Mouse (Mus musculus) heart, postnatal 0 days (tissue): Measurements from ENCODE around the gene Arhgap24. TPM values are rescaled to one million over a fixed set of nuclear protein-coding genes. Genes with fewer than 3 reads are reported as not detected.

Experiments
- ATAC-seq: fragments of 200-750 bp; cut with Nextera tagmentation; 2 replicates; pipeline ENCODE4 v1.8.0; 2017; ENCODE audit warnings: low read depth, moderate number of reproducible peaks, moderate library complexity; ENCODE audit not compliant: insufficient read depth
- DNase-seq: peaks from one replicate; pipeline ENCODE4 v3.0.0-alpha.2; 2016; ENCODE audit warnings: low spot score
- H3K27ac ChIP-seq: fragments of 300-500 bp; sonication (generic); 2 replicates; pipeline ENCODE4 v1.5.1; 2014; ENCODE audit warnings: low read depth, mild to moderate bottlenecking
- H3K27me3 ChIP-seq: fragments of 300-500 bp; sonication (generic); 2 replicates; pipeline ENCODE4 v1.6.1; 2014; ENCODE audit warnings: low read length, mixed read lengths; ENCODE audit not compliant: control insufficient read depth, insufficient read depth
- H3K36me3 ChIP-seq: fragments of 300-500 bp; sonication (generic); replicated peaks from 2 replicates; pipeline ENCODE4 v1.6.1; 2014; ENCODE audit warnings: low read length, mixed read lengths; ENCODE audit not compliant: control insufficient read depth, insufficient read depth
- H3K4me1 ChIP-seq: fragments of 300-500 bp; sonication (generic); 2 replicates; pipeline ENCODE4 v1.6.1; 2014; ENCODE audit warnings: antibody characterized with exemption; ENCODE audit not compliant: control insufficient read depth, insufficient read depth
- H3K4me2 ChIP-seq: fragments of 300-500 bp; sonication (generic); 2 replicates; pipeline ENCODE4 v1.6.1; 2014; ENCODE audit warnings: low read depth, mild to moderate bottlenecking, low read length, moderate library complexity
- H3K4me3 ChIP-seq: fragments of 300-500 bp; sonication (generic); 2 replicates; pipeline ENCODE4 v1.5.1; 2014; ENCODE audit warnings: low read depth, low read length
- H3K9ac ChIP-seq: fragments of 300-500 bp; sonication (generic); replicated peaks from 2 replicates; pipeline ENCODE4 v1.6.1; 2014; ENCODE audit warnings: low read depth, low read length, mixed read lengths
- H3K9me3 ChIP-seq: fragments of 300-500 bp; sonication (generic); replicated peaks from 2 replicates; pipeline ENCODE4 v1.6.1; 2016; ENCODE audit warnings: low read length; ENCODE audit not compliant: control insufficient read depth
- CTCF ChIP-seq: IDR thresholded peaks from 2 replicates; pipeline ENCODE4 v1.5.1; 2016; ENCODE audit warnings: antibody characterized with exemption, control low read depth, low read depth
- EP300 ChIP-seq: IDR thresholded peaks from 2 replicates; pipeline ENCODE4 v1.6.1; 2016; ENCODE audit warnings: antibody characterized with exemption, low read depth
- WGBS: fragments of 180-500 bp; shearing (Covaris S2); extraction: QIAGEN DNeasy Blood & Tissue Kit; methylation state at CpG from one replicate; pipeline ENCODE4 v1.1.7; 2014; 5-methylcytosine and 5-hydroxymethylcytosine counted together
- polyA plus RNA-seq: library from polyadenylated mRNA; unstranded; fragments of >200 nt; fragmentation: Nextera tagmentation; extraction: Ambion mirVana; gene quantifications from 2 replicates; pipeline ENCODE4 v1.2.1, GENCODE M21; 2015
- total RNA-seq: library from RNA; depleted of rRNA; stranded (reverse); fragments of >200 nt; gene quantifications from 2 replicates; pipeline ENCODE4 v1.2.3, GENCODE M21; 2014; ENCODE audit warnings: low replicate concordance

Arhgap24 gene
- total and polyA plus RNA-seq, 2 experiments from 2014 or later: 13.0 to 13.4 TPM

DNA sequence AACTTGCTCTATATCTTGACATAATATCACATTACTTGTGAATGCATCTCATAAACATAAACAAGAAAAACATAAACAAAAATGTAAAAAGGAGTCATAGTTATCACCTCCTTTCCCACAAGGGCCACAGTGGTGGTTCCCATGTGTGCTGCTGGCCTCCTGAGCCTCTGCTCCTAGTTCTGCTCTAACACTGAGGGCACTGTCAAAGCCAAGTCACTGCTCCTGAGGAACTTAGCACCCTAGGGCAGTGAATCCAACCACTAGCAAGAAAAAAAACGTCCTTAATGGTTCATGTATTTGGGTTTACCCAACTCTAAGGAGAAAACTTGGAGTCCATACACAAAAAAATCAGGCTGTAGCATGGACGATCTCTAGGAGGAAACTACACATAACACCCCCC, 304.9 kb downstream of the Arhgap24 start:
- ATAC-seq: no peak
- H3K9ac ChIP-seq: no peak overlapping the region
- WGBS: 71% methylated on average over 2 of the region's 2 CpGs
- H3K4me2 ChIP-seq: no peak overlapping the region
- H3K9me3 ChIP-seq: no peaks in the 10 kb centered on the region
- no peak overlapping the region for H3K4me3 ChIP-seq
- no peak overlapping the region for H3K27ac ChIP-seq
- no peaks in the 10 kb centered on the region for H3K4me1 ChIP-seq
- no peak for DNase-seq
- H3K27me3 ChIP-seq: no peaks in the 10 kb centered on the region
- TF ChIP-seq EP300 (no peak), CTCF (no peak)
- no peaks in the 10 kb centered on the region for H3K36me3 ChIP-seq

- H3K4me1 ChIP-seq: no peaks in the 10 kb centered on the region
- no peak for DNase-seq
- no peak overlapping the region for H3K4me3 ChIP-seq
- no peak for ATAC-seq
- 72% methylated on average over 3 of the region's 3 CpGs for WGBS
- no peak overlapping the region for H3K27ac ChIP-seq
- H3K27me3 ChIP-seq: no peaks in the 10 kb centered on the region
- TF ChIP-seq EP300 (no peak), CTCF (no peak)
- no peak overlapping the region for H3K4me2 ChIP-seq
- no peak overlapping the region for H3K9ac ChIP-seq
- no peaks in the 10 kb centered on the region for H3K36me3 ChIP-seq
- no peaks in the 10 kb centered on the region for H3K9me3 ChIP-seq
Observed at GRCm38 (mm10) chr5:102788437-102788836, 307.2 kb downstream of the Arhgap24 start.

- 0 out of 2 replicates have a peak, but pooled peaks cover 4% of the 10 kb centered on the region for H3K4me1 ChIP-seq
- no peak overlapping the region for H3K27ac ChIP-seq
- ATAC-seq (no peak), DNase-seq (no peak)
- no peak overlapping the region for H3K4me2 ChIP-seq
- TF ChIP-seq CTCF: no peak
- TF ChIP-seq EP300: no peak
- H3K27me3 ChIP-seq: no peaks in the 10 kb centered on the region
- 57% methylated on average over 4 of the region's 4 CpGs for WGBS
- H3K9me3 ChIP-seq: no peaks in the 10 kb centered on the region
- no peak overlapping the region for H3K9ac ChIP-seq
- H3K36me3 ChIP-seq: no peaks in the 10 kb centered on the region
- H3K4me3 ChIP-seq: no peak overlapping the region
Observed at GRCm38 (mm10) chr5:102791273-102791672, 310.1 kb downstream of the Arhgap24 start.

GRCm38 (mm10) chr5:102793536-102793935, 312.3 kb downstream of the Arhgap24 start:
- H3K27me3 ChIP-seq: no peaks in the 10 kb centered on the region
- DNase-seq: no peak
- H3K27ac ChIP-seq: no peak overlapping the region

DNA sequence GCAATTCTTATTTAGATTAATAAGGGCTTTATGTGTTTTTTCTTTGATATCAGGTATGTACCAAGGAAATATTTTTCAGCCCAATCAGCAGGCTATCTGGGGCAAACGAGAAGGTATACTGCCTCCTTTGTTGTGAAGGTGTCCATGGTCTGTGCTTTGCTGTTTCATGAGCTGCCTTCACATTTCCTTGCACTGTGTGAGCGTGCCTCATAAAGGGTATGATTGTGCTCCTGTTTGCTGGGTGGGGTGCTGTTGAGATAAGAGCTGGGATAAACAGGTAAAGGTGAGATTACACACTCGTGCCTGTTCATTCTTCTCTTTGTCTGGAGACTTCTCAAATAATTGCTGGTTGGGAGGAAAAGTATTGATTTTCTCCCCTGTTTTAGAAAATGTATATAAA, 320.3 kb downstream of the Arhgap24 start:
- Histone ChIP-seq H3K9me3 (no peaks in the 10 kb centered on the region), H3K4me1 (no peaks in the 10 kb centered on the region), H3K4me2 (no peak overlapping the region), H3K9ac (no peak overlapping the region), H3K36me3 (no peaks in the 10 kb centered on the region), H3K27ac (no peak overlapping the region), H3K4me3 (no peak overlapping the region), H3K27me3 (no peaks in the 10 kb centered on the region)
- TF ChIP-seq CTCF: no peak
- no peak for TF ChIP-seq EP300
- 70% methylated on average over 3 of the region's 3 CpGs for WGBS
- ATAC-seq (no peak), DNase-seq (no peak)

More at GRCm38 (mm10) chr5:102793536-102793935, 312.3 kb downstream of the Arhgap24 start:
- H3K4me2 ChIP-seq: no peak overlapping the region
- H3K36me3 ChIP-seq: no peaks in the 10 kb centered on the region
- H3K9me3 ChIP-seq: no peaks in the 10 kb centered on the region
- H3K4me1 ChIP-seq: 0 out of 2 replicates have a peak, but pooled peaks cover 5% of the 10 kb centered on the region
- no peak overlapping the region for H3K4me3 ChIP-seq
- H3K9ac ChIP-seq: no peak overlapping the region
- no peak for ATAC-seq
- no peak for TF ChIP-seq CTCF
- no peak for TF ChIP-seq EP300
- WGBS: 82% methylated on average over 11 of the region's 11 CpGs

DNA sequence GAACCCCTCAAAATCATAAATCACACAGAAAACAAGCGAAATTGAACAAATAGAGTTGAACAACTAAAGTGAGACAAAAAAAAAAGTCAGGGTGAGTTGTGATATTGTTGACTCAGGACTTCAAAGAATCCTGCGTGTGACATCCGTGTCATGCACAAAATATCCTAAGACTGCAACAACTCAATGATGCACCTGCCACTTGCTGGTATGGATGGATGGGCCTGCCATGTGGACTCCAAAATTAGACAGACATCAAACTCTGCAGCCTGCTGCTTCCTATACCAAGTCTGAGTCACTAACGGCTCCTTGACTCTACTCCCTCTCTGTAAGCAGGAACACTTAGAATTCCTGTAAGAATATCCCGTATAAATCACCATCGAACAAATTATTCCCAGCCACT, 321.6 kb downstream of the Arhgap24 start:
- Histone ChIP-seq H3K27ac (no peak overlapping the region), H3K36me3 (no peaks in the 10 kb centered on the region), H3K4me2 (no peak overlapping the region), H3K4me3 (no peak overlapping the region), H3K4me1 (no peaks in the 10 kb centered on the region), H3K27me3 (no peaks in the 10 kb centered on the region), H3K9ac (no peak overlapping the region), H3K9me3 (no peaks in the 10 kb centered on the region)
- DNase-seq (no peak), ATAC-seq (no peak)
- WGBS: 75% methylated on average over 6 of the region's 6 CpGs
- no peak for TF ChIP-seq EP300
- no peak for TF ChIP-seq CTCF
